Mouse (Mus musculus): ENCODE data around the gene Sema4f.

DNA sequence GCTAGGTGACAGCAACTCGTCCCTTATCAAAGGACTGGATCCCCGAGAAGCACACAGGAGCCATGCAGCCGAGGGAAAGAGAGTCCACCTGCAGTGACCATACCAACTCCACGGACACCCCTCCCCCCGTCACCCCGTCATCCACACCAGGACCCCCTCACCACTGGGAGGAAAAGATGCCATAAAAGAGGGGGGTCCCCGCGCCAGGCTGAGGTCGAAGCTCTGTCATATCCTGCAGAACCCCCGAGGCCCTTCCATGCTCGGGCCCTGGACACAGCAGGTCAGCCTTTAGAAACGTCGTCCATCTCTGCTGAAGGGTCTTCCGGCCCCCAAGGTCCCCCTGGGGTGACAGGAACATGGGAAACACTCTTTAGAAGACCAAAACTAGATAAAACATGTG lies 21.2 kb downstream of the Sema4f start:
- TF ChIP-seq CTCF (conservative IDR thresholded peaks at IDR 0.05; ENCODE audit: low read length): no peak
- TF ChIP-seq POU5F1 (IDR thresholded peaks at IDR 0.05; ENCODE audit: borderline replicate concordance, low read length): no peak

Measured in E14TG2a.4 (cell line).